Mouse (Mus musculus) heart, adult 8-10 months (tissue): ENCODE results near the gene Tuft1. TPM values are rescaled to one million over a fixed set of nuclear protein-coding genes. Genes with fewer than 3 reads are reported as not detected.
"Not testable (repeated sequence)": the region's sequence is repeated elsewhere in the genome, so short reads cannot be mapped to it uniquely, and the experiment has no call there.

Experiments
- DNase-seq: peaks from one replicate; pipeline ENCODE4 v3.0.0; 2022; ENCODE audit warnings: low spot score
- total RNA-seq, 4 experiments: library from RNA; stranded (reverse); gene quantifications; 2 replicates each; pipeline ENCODE4 v1.2.4; 2022

Tuft1 gene
- total RNA-seq, 4 experiments from 2014 or later: 2.1 to 3.5 (median 2.4) TPM

- not testable (repeated sequence) for DNase-seq
Observed at GRCm38 (mm10) chr3:94660841-94661240, 2.2 kb upstream of the Tuft1 start.

- DNase-seq: not testable (repeated sequence)
Observed at GRCm38 (mm10) chr3:94659142-94659748, 573 bp upstream of the Tuft1 start.

- DNase-seq: not testable (repeated sequence)
Observed at GRCm38 (mm10) chr3:94657852-94658739, 576 bp downstream of the Tuft1 start.

GRCm38 (mm10) chr3:94653967-94654366, 4.7 kb downstream of the Tuft1 start:
- not testable (repeated sequence) for DNase-seq

GRCm38 (mm10) chr3:94650409-94650808, 8.3 kb downstream of the Tuft1 start:
- DNase-seq: no peak

GRCm38 (mm10) chr3:94648755-94649590, 9.7 kb downstream of the Tuft1 start:
- no peak for DNase-seq

- DNase-seq: not testable (repeated sequence)
Observed at GRCm38 (mm10) chr3:94642495-94643162, 16.0 kb downstream of the Tuft1 start, which contains the start of gene Gm10972. Gm10972 (plus strand) TSS chr3:94643112.

- no peak for DNase-seq
Observed at GRCm38 (mm10) chr3:94629876-94630275, 28.8 kb downstream of the Tuft1 start.

- DNase-seq: no peak
Observed at GRCm38 (mm10) chr3:94628712-94629111, 30.0 kb downstream of the Tuft1 start.

- DNase-seq: no peak
Observed at GRCm38 (mm10) chr3:94624281-94624680, 34.4 kb downstream of the Tuft1 start.

GRCm38 (mm10) chr3:94622550-94622949, 36.1 kb downstream of the Tuft1 start:
- DNase-seq: no peak

GRCm38 (mm10) chr3:94621740-94622507, 36.7 kb downstream of the Tuft1 start:
- peak; percentile 37 for DNase-seq

- DNase-seq: peak; percentile 33
Observed at GRCm38 (mm10) chr3:94616717-94617116, 42.0 kb downstream of the Tuft1 start.

GRCm38 (mm10) chr3:94613258-94613878, 45.3 kb downstream of the Tuft1 start:
- DNase-seq: peak; percentile 51

GRCm38 (mm10) chr3:94612274-94612673, 46.4 kb downstream of the Tuft1 start:
- peak; percentile 35 for DNase-seq

- no peak for DNase-seq
Observed at GRCm38 (mm10) chr3:94611834-94612233, 46.8 kb downstream of the Tuft1 start.

- DNase-seq: no peak
Observed at GRCm38 (mm10) chr3:94611343-94611742, 47.3 kb downstream of the Tuft1 start.

GRCm38 (mm10) chr3:94610581-94610980, 48.1 kb downstream of the Tuft1 start:
- DNase-seq: peak; percentile 41

GRCm38 (mm10) chr3:94609621-94610020, 49.1 kb downstream of the Tuft1 start:
- peak; percentile 31 for DNase-seq

- DNase-seq: peak; percentile 49
Observed at GRCm38 (mm10) chr3:94601959-94602358, 56.7 kb downstream of the Tuft1 start.
